Mouse (Mus musculus): ENCODE results near the gene Gm5169. TPM values are rescaled to one million over a fixed set of nuclear protein-coding genes. Genes with fewer than 3 reads are reported as not detected.
"Not testable (repeated sequence)": the region's sequence is repeated elsewhere in the genome, so short reads cannot be mapped to it uniquely, and the experiment has no call there.

Gm5169 gene
- not detected in 2 replicates for polyA plus RNA-seq (2014; fragmentation: Nextera tagmentation; extraction: Ambion mirVana)

DNA sequence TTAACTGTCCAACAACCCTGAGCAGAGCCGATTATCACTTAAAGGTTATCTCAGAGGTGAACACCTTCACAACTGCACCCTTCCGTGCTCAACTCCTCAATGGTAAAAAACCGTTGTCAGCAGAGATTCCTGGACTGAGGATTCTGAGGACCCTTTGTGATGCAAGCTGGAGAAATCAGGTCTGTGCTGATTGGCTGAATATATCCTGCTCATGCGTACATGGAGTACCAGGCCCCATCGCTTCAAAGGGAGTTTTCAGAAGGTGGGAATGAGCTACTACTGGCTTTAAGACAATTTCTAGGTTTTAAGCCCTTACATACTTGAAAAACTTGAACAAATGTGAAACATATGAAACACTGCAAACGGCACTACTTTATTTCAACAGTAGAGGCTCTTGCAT is at the start of gene Gm5169:
Gm5169 (minus strand) TSS at position 101 of the 400 bp plus-strand sequence.
- ATAC-seq (ENCODE audit: low read depth); H3K9me3 ChIP-seq (ENCODE audit: control insufficient read depth, low read length); H3K4me3 ChIP-seq (ENCODE audit: low read depth, low read length); H3K27ac ChIP-seq (replicated peaks; ENCODE audit: low read depth, low read length); H3K9ac ChIP-seq (ENCODE audit: low read depth, low read length); H3K36me3 ChIP-seq (ENCODE audit: control insufficient read depth, insufficient read depth, low read length); H3K27me3 ChIP-seq (replicated peaks; ENCODE audit: control insufficient read depth, insufficient read depth, low read length); H3K4me2 ChIP-seq (ENCODE audit: low read depth, low read length); H3K4me1 ChIP-seq (ENCODE audit: control insufficient read depth, insufficient read depth, low read length); DNase-seq (ENCODE audit: low spot score): not testable (repeated sequence)
- no CpG with 5 or more reads among the region's 6 CpGs for WGBS

DNA sequence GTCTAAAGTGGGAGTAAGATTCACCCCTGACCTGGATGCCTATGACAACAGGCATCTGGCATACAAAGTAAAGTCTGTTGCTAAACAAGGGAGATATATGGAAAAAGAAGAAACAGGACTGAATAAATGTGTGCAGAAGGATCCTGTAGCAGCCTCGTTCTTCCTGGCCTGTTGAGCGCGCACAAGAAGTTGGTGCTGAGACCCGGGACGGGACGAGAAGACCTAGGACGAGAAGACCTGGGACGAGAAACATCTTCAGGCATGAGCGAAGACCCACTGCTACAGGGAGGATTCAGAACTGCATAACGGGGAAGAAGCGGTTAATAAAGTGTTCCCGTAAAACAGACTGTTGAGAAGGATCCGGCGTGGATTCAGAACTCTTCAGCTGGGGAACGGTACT is 46.2 kb upstream of the Gm5169 start:
- H3K4me3 ChIP-seq (ENCODE audit: low read depth, low read length); H3K9me3 ChIP-seq (ENCODE audit: control insufficient read depth, low read length); H3K36me3 ChIP-seq (ENCODE audit: control insufficient read depth, insufficient read depth, low read length); H3K4me1 ChIP-seq (ENCODE audit: control insufficient read depth, insufficient read depth, low read length); H3K27ac ChIP-seq (replicated peaks; ENCODE audit: low read depth, low read length); DNase-seq (ENCODE audit: low spot score); H3K27me3 ChIP-seq (replicated peaks; ENCODE audit: control insufficient read depth, insufficient read depth, low read length); ATAC-seq (ENCODE audit: low read depth); H3K4me2 ChIP-seq (ENCODE audit: low read depth, low read length); H3K9ac ChIP-seq (ENCODE audit: low read depth, low read length): not testable (repeated sequence)
- WGBS = 89% methylated on average over 12 of the region's 15 CpGs

All from embryonic facial prominence, embryonic 14.5 days (tissue).